Mouse (Mus musculus): ENCODE data around the gene Klhl9. TPM values are rescaled to one million over a fixed set of nuclear protein-coding genes. Genes with fewer than 3 reads are reported as not detected.

The Klhl9 gene
- polyA plus RNA-seq, 1 experiment from 2014 or later, result 95.6 TPM

DNA sequence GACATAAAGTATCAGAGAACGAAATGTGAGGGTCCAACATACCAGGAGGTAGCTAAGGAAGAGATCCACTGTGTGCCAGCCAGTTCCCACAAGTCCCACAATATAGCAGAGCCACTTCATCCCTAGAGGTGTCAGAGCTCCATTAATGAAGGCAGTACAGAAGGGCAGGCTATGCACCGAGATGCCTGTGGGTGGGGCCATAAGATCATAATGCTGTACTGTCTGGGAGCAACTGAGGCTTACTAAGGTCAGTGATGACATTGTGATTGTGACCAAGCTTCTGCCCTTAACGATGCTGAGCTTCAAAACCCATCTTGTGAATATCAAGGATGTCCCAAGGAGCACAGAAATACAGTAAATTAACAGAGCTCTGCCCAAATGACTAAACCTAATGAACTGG, 21.9 kb upstream of the Klhl9 start:
- Histone ChIP-seq H3K27ac (replicated peaks) (no peak overlapping the region), H3K36me3 (no peaks in the 10 kb centered on the region), H3K27me3 (ENCODE audit: low read depth, poor library complexity, severe bottlenecking) (no peaks in the 10 kb centered on the region), H3K4me1 (peaks cover 8% of the 10 kb centered on the region), H3K4me3 (no peak overlapping the region), H3K9me3 (replicated peaks) (no peaks in the 10 kb centered on the region)
- no peak for DNase-seq (ENCODE audit: low spot score)
- 85% methylated on average over 3 of the region's 3 CpGs for WGBS

DNA sequence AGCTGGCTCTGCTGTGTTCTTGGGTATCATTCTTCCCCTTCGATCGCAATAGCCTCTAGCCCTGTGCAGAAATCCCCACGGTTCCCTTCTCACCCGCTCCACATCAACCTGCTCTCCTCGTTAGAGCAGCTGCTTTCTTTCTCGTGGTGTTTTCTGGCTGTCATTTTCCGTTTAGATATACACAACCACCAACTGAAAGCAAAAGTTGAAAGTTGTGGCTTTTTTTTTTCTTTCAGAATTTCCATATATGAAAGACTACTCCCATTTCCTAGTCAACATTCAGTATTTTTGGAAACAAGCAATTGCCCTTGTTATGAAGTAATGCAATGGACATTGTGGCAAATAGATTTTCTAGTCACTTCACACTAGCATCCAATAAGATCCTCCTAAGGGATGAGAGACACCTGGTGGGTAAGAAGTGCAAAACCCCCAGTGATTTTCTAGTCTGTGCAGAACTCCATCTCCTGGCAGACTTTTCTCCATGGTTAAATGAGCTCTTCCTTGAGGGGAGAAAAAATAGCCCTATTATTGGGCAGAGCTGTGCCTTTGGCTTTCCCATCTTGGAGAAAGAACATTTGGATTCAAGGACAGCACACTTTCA, 20.6 kb upstream of the Klhl9 start:
- DNase-seq (ENCODE audit: low spot score), result no peak
- no peak overlapping the region for H3K4me3 ChIP-seq
- peaks cover 8% of the 10 kb centered on the region for H3K4me1 ChIP-seq
- WGBS, result 82% methylated on average over 7 of the region's 7 CpGs
- no peak overlapping the region for H3K27ac ChIP-seq (replicated peaks)
- no peaks in the 10 kb centered on the region for H3K9me3 ChIP-seq (replicated peaks)
- H3K36me3 ChIP-seq, result no peaks in the 10 kb centered on the region
- H3K27me3 ChIP-seq (ENCODE audit: low read depth, poor library complexity, severe bottlenecking), result no peaks in the 10 kb centered on the region

DNA sequence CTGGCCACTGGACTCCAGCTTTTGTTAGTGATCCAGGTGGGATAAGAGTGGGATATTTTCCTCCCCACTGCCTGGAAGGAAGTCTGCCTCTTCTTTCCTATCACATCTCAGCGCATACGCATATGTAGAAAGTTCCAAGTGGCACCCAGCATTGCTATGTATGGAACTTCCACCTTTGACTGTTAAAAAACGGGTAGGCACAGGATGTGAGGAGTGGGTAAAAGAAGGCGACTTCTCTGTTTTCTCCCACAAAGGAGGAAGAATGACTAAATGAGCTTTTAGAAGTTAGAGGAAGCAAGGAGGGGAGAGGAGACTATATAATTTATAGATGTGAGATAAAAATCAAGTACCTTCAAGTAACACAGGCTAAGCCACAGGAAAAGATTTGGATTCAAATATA, 19.2 kb upstream of the Klhl9 start:
- Histone ChIP-seq H3K4me1 (peaks cover 8% of the 10 kb centered on the region), H3K27ac (replicated peaks) (no peak overlapping the region), H3K36me3 (no peaks in the 10 kb centered on the region), H3K27me3 (ENCODE audit: low read depth, poor library complexity, severe bottlenecking) (no peaks in the 10 kb centered on the region), H3K4me3 (no peak overlapping the region), H3K9me3 (replicated peaks) (no peaks in the 10 kb centered on the region)
- DNase-seq (ENCODE audit: low spot score), result no peak
- 90% methylated on average over 4 of the region's 4 CpGs for WGBS

DNA sequence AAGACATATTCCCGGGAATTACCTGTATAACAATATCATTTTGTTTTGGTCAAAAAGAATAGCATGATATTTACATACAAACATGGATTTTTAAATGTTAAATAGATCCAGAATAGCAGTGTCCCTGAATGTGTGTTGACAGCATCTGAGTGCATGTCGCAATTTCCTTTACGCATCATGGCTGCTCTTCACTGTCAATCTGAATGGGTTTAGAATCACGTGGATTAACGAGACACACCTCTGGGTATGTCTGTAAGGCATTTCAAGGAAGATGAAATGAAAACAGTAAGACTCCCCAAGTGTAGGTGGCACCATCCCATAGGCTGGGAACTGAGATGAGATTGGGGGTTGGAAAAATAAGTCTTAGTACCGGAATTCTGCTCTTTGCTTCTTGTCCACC, 16.8 kb upstream of the Klhl9 start:
- Histone ChIP-seq H3K9me3 (replicated peaks) (no peaks in the 10 kb centered on the region), H3K27ac (replicated peaks) (no peak overlapping the region), H3K27me3 (ENCODE audit: low read depth, poor library complexity, severe bottlenecking) (no peaks in the 10 kb centered on the region), H3K4me1 (no peaks in the 10 kb centered on the region), H3K4me3 (no peak overlapping the region), H3K36me3 (no peaks in the 10 kb centered on the region)
- WGBS, result 89% methylated on average over 6 of the region's 6 CpGs
- no peak for DNase-seq (ENCODE audit: low spot score)

DNA sequence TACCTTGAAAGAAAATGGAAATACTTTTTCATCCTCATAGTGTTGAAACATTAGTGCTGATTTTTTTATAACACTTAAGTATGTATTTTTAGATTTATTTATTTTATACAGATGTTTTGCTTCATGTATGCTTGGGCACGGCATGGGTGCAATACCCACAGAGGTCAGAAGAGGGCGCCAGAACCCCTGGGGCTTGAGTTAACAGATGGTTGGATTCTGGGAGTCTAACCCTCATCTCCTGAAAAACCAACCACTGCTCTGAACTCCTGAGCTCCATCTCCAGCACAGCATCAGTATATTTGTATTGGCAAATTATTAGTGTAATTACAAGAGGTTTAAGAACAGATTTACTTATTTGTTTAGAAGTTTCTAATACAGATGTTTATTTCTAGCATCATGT, 16.2 kb upstream of the Klhl9 start:
- Histone ChIP-seq H3K9me3 (replicated peaks) (no peaks in the 10 kb centered on the region), H3K27me3 (ENCODE audit: low read depth, poor library complexity, severe bottlenecking) (no peaks in the 10 kb centered on the region), H3K27ac (replicated peaks) (no peak overlapping the region), H3K4me3 (no peak overlapping the region), H3K4me1 (no peaks in the 10 kb centered on the region), H3K36me3 (no peaks in the 10 kb centered on the region)
- 5% methylated on average over 2 of the region's 2 CpGs for WGBS
- peak; percentile 74 for DNase-seq (ENCODE audit: low spot score)

DNA sequence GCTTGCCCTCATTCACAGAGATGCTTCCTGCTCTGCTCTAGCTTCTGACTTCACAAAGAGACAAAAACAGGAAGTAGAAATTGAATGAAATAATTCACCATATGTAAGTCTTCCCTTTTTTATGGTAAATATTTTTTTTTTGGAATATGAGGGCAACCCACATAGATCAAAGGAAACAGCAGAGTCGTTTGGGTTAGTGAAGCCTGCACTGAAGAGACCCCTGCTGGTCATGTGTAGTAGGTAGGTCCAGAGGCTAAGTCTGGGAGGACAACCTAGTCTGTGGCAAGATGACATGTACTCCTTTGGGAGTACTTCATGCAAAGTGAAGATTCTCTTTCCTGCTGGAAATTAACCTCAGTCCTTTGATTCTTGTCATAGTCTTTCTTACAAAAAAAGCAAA, 5.1 kb upstream of the Klhl9 start:
- Histone ChIP-seq H3K27ac (replicated peaks) (no peak overlapping the region), H3K4me3 (no peak overlapping the region), H3K36me3 (no peaks in the 10 kb centered on the region), H3K9me3 (replicated peaks) (no peaks in the 10 kb centered on the region), H3K27me3 (ENCODE audit: low read depth, poor library complexity, severe bottlenecking) (no peaks in the 10 kb centered on the region), H3K4me1 (peaks cover 4% of the 10 kb centered on the region; the same call in 1 of the 2 replicates)
- WGBS, result 3% methylated on average over 1 of the region's 1 CpGs
- no peak for DNase-seq (ENCODE audit: low spot score)

DNA sequence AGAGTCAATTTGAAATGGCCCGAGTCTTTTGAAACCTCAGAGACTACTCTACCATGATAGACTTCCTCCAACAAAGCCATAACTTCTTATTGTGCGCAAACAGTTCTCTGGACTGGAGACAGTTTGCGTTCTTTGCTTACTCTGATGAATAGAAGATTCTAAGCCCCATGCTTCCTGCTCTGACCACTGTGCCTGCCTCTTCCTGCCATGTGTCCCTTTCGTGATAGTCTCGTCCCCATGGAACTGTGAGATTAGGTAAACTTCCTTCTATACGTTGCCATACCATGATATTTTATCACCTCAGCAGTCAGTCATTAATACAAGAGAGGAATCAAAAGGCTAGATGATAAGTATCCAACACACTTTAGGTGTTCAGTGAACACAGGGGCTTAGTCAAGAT, 4.5 kb upstream of the Klhl9 start:
- 87% methylated on average over 6 of the region's 6 CpGs for WGBS

DNA sequence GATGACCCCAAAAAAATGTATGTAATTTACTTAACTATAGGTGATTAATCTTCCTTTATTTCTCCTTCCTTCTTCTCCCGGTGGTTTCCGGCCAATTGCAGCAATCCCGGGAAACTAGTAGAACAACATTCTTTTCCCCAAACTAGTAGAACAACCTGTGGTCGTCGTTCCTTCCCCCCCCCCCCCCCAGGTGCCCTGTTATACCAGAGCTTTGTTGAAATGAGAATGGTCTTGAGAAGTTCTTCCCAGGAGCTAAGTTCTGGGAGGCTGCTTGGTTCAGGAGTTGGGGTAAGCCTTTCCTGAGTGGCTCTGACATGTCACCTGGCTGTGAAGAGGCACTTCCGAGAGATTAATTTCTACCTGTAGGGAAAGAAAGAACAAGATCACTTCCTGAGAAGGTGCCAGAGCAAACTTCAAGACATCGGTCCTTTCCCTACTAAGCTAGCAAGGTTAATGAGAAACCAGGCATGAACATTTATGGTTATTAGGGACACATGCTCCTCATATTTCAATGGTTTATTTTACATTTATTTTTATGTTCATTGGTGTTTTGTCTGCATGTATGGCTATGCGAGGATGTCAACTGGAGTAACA, 1.3 kb upstream of the Klhl9 start:
- no peak overlapping the region for H3K27ac ChIP-seq (replicated peaks)
- H3K4me3 ChIP-seq, result no peak overlapping the region
- 68% methylated on average over 8 of the region's 8 CpGs for WGBS
- no peak for DNase-seq (ENCODE audit: low spot score)
- no peaks in the 10 kb centered on the region for H3K9me3 ChIP-seq (replicated peaks)
- H3K4me1 ChIP-seq, result peaks cover 32% of the 10 kb centered on the region
- peaks cover 26% of the 10 kb centered on the region for H3K36me3 ChIP-seq
- no peaks in the 10 kb centered on the region for H3K27me3 ChIP-seq (ENCODE audit: low read depth, poor library complexity, severe bottlenecking)

More for the DNA sequence above, 4.5 kb upstream of the Klhl9 start:
- peaks cover 4% of the 10 kb centered on the region; the same call in 1 of the 2 replicates for H3K4me1 ChIP-seq
- DNase-seq (ENCODE audit: low spot score), result no peak
- no peak overlapping the region for H3K27ac ChIP-seq (replicated peaks)
- no peaks in the 10 kb centered on the region for H3K9me3 ChIP-seq (replicated peaks)
- no peaks in the 10 kb centered on the region for H3K36me3 ChIP-seq
- no peak overlapping the region for H3K4me3 ChIP-seq
- H3K27me3 ChIP-seq (ENCODE audit: low read depth, poor library complexity, severe bottlenecking), result no peaks in the 10 kb centered on the region

DNA sequence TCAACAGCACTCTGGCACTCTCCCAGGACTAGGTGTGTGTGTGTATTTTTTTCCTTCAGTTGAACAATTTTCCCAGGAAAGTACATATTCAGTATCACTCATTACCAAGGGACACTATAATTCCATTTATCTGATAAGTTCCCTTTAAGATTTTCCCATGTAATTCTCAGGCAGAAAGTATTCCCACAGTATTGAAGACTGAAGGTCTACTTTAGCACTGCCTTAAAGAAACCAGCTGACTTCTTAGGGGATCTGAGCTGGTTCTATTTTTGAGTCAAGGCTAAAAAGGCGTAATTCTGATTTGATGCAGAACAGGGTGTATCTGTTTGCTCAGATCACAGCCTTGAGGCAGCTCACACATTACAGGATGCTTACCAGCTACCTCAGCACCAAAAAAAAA, 3.5 kb downstream of the Klhl9 start:
- Histone ChIP-seq H3K27me3 (ENCODE audit: low read depth, poor library complexity, severe bottlenecking) (no peaks in the 10 kb centered on the region), H3K4me1 (peaks cover 40% of the 10 kb centered on the region), H3K36me3 (peaks cover 75% of the 10 kb centered on the region), H3K4me3 (peak overlapping the region; percentile 81), H3K27ac (replicated peaks) (no peak overlapping the region), H3K9me3 (replicated peaks) (peaks cover 9% of the 10 kb centered on the region; the same call in 1 of the 2 replicates)
- DNase-seq (ENCODE audit: low spot score), result no peak
- 76% methylated on average over 1 of the region's 1 CpGs for WGBS

DNA sequence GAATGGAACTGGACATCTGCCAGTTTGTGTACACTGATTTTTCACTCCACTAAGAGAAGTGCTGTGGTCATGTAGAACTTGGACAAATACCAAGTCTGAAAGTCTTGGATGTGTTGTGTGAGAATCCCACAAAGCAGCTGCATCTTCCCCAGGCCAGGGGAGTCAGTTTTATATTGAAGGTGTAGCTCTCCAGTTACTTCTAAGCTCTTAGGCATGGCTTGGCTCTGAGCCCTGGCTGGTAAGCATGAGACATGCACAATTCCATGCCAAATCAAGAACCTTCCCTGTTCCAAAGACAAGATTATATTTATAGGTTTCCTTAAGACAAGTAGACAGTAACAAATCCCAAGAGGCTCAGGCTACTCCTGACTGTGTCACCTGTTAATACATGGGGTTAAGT, 7.2 kb downstream of the Klhl9 start:
- peaks cover 74% of the 10 kb centered on the region for H3K36me3 ChIP-seq
- no peak for DNase-seq (ENCODE audit: low spot score)
- H3K9me3 ChIP-seq (replicated peaks), result peaks cover 9% of the 10 kb centered on the region; the same call in 1 of the 2 replicates
- no peak overlapping the region for H3K4me3 ChIP-seq
- no peaks in the 10 kb centered on the region for H3K27me3 ChIP-seq (ENCODE audit: low read depth, poor library complexity, severe bottlenecking)
- no peak overlapping the region for H3K27ac ChIP-seq (replicated peaks)
- H3K4me1 ChIP-seq, result peaks cover 22% of the 10 kb centered on the region

DNA sequence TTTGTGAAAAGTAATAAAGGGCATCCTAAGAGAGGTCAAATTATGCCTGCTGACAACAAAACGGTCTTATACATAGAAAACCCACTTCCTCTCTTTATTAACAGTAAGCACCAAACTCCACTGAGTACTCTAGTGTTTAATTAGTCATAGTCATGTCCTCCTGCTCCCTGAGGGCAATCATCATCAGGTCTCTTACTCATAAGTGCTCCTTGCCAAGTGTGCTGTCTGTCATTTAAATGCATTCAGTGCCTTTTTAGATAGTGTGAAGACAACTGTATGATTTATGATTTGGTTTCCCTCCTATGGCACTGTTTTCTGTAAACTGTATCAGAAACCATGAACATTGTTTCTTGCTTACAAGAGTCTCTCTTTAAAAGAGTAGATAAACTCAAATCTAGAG, 8.0 kb downstream of the Klhl9 start:
- DNase-seq (ENCODE audit: low spot score), result no peak
- no peak overlapping the region for H3K27ac ChIP-seq (replicated peaks)
- no peaks in the 10 kb centered on the region for H3K27me3 ChIP-seq (ENCODE audit: low read depth, poor library complexity, severe bottlenecking)
- peaks cover 66% of the 10 kb centered on the region for H3K36me3 ChIP-seq
- H3K4me3 ChIP-seq, result no peak overlapping the region
- peaks cover 14% of the 10 kb centered on the region for H3K4me1 ChIP-seq
- 82% methylated on average over 1 of the region's 1 CpGs for WGBS
- H3K9me3 ChIP-seq (replicated peaks), result peaks cover 9% of the 10 kb centered on the region; the same call in 1 of the 2 replicates

DNA sequence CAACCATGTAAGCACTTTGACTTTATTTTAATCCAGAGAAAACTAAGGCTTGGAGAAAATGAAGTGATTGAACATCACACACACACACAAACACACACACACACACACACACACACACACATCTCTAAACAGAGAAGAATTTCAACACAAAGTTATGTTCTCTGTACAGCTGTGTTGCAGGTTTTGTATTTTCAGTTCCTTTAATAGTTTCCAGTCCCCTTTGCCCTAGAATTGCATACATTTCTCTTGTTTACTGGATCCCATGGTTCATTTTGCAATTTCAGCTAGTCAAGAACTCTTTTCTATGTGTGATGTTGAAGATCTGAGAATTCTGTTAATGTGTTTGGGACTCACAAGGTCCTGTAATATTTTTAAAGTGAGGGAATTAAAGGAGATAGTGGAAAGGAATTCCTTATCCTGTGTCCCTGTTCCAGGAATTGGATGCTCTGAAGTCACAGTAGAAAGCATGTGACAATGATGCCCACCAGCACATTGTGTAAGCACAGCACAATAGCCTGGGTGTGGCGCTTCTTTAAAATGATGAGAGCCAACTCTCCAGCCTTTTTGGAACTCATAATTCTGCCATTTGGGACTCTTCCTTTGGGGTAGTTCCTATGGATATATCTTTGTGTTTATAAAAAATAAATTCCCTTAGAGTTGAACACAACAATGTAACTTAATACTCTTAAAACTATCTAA, 15.0 kb downstream of the Klhl9 start:
- no peak for DNase-seq (ENCODE audit: low spot score)
- Histone ChIP-seq H3K36me3 (no peaks in the 10 kb centered on the region), H3K4me1 (no peaks in the 10 kb centered on the region), H3K4me3 (no peak overlapping the region), H3K27me3 (ENCODE audit: low read depth, poor library complexity, severe bottlenecking) (no peaks in the 10 kb centered on the region), H3K9me3 (replicated peaks) (no peaks in the 10 kb centered on the region), H3K27ac (replicated peaks) (no peak overlapping the region)
- 96% methylated on average over 1 of the region's 1 CpGs for WGBS

DNA sequence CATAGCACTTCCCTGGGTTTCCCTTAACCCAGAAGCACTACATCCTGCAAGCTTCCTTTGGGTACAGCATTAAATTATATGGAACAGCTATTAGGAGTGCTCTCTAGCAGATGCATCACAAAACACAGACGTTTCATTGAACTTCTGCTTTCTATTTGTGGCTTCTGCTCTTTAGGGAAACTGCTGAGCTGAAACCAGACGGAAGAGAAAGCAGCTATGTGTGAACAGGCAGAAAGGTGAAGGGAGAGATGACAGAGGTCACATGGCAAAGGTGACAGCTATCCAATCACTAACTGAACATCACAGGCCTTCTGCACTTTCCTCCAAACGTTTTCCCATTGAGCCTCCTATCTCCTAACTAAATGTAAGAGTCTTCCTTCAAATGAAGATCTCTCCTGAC, 16.3 kb downstream of the Klhl9 start:
- 49% methylated on average over 3 of the region's 3 CpGs for WGBS

More for the DNA sequence above, 16.3 kb downstream of the Klhl9 start:
- Histone ChIP-seq H3K27me3 (ENCODE audit: low read depth, poor library complexity, severe bottlenecking) (no peaks in the 10 kb centered on the region), H3K36me3 (no peaks in the 10 kb centered on the region), H3K4me1 (no peaks in the 10 kb centered on the region), H3K4me3 (no peak overlapping the region), H3K27ac (replicated peaks) (no peak overlapping the region), H3K9me3 (replicated peaks) (no peaks in the 10 kb centered on the region)
- DNase-seq (ENCODE audit: low spot score), result no peak

Data from midbrain, embryonic 10.5 days (tissue).